Mouse (Mus musculus) heart, adult 9 months (tissue): ENCODE measurements around the gene Rhox2e.
"Not testable (repeated sequence)": the region's sequence is repeated elsewhere in the genome, so short reads cannot be mapped to it uniquely, and the experiment has no call there.

ENCODE experiments used
- DNase-seq, 2 experiments: peaks; one replicate each; pipeline ENCODE4 v3.0.0; 2022; ENCODE audit warnings: low spot score in 2 of 2

Gene Rhox2e

DNA sequence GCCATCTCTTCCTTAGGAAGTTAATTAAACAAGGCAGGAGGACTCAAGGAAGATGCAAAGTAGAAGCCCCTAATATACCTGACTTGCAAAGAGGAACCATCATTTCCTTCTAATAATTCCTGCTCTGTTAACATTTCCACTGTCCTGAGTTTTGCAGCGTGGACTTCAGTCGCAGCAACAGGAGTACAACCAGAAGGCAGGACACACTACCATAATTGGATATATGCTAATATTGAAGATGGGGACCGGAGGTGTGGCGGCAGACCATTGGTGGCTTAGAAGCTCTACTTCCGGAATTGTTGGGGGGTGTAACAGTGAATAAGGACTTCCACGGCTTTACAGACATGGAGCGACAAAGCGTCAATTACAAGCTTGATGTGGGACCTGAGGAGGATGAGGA is at the start of gene Rhox2e:
Rhox2e (plus strand) TSS at position 301 of the 400 bp plus-strand sequence.
- not testable (repeated sequence) for DNase-seq

GRCm38 (mm10) chrX:37514059-37514458 is 16.2 kb upstream of the Rhox2e start, which contains the start of gene Rhox4d:
Rhox4d (plus strand) TSS chrX:37514359.
- DNase-seq = not testable (repeated sequence)

- DNase-seq = not testable (repeated sequence)
Measured at GRCm38 (mm10) chrX:37541719-37542118, 11.5 kb downstream of the Rhox2e start, which contains the start of gene Rhox3e. Rhox3e (plus strand) TSS chrX:37542019.

DNA sequence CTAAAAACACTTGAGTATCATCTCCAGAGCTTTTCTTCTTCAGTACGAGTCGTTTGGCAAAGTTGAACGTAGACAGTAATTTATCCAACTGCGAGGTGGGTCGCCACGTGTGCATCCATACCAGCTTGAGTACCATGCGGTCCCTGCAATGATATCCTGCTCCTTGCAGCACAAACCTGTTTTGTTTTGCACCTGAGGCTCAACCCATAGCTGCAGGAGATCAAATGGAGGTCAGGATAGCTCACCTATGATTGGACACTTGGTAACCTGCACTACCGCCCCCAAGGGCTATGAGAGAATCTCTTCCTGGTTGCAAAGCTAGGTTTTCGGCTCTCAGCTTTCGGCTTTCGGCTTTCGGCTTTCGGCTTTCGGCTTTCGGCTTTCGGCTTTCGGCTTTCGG is 26.9 kb downstream of the Rhox2e start, which contains the start of gene Rhox4e:
Rhox4e (plus strand) TSS at position 301 of the 400 bp plus-strand sequence.
- not testable (repeated sequence) for DNase-seq

DNA sequence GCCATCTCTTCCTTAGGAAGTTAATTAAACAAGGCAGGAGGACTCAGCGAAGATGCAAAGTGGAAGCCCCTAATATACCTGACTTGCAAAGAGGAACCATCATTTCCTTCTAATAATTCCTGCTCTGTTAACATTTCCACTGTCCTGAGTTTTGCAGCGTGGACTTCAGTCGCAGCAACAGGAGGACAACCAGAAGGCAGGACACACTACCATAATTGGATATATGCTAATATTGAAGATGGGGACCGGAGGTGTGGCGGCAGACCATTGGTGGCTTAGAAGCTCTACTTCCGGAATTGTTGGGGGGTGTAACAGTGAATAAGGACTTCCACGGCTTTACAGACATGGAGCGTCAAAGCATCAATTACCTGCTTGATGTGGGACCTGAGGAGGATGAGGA is 40.9 kb downstream of the Rhox2e start, which contains the start of gene Rhox2f:
Rhox2f (plus strand) TSS at position 301 of the 400 bp plus-strand sequence.
- DNase-seq = not testable (repeated sequence)

GRCm38 (mm10) chrX:37572638-37573037 is 42.4 kb downstream of the Rhox2e start:
- DNase-seq = not testable (repeated sequence)

DNA sequence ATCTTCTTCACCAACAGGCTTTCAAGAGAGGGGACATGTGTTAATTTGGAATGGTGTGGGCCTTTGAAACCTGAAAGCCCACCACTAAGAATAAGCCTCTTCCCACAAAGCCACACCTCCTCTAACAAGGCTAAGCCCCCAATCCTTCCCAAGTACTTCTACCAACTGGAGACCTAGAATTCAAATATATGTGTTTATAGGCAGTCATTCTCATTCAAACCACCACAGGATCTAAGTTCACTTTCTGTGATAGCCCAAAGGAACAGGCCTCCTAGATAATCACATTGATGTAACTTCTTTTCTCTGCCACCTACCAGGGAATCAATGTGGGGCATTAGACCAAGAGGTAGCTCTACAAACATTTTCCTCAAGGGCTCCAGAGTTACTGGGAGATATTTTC is 50.4 kb downstream of the Rhox2e start, which contains the start of gene Rhox3f:
Rhox3f (plus strand) TSS at position 301 of the 400 bp plus-strand sequence.
- not testable (repeated sequence) for DNase-seq
